Mouse (Mus musculus) CH12.LX (cell line): ENCODE data around the gene Dlx3. TPM values are rescaled to one million over a fixed set of nuclear protein-coding genes. Genes with fewer than 3 reads are reported as not detected.

ENCODE experiments used
- DNase-seq: peaks from one replicate; pipeline ENCODE4 v3.0.0-alpha.2; 2013; ENCODE audit errors: extremely low read depth
- H3K27ac ChIP-seq: 2 replicates; pipeline ENCODE4 v1.5.1; 2012; ENCODE audit warnings: low read depth, mild to moderate bottlenecking, control low read depth, moderate library complexity; ENCODE audit not compliant: insufficient read depth
- H3K27me3 ChIP-seq: replicated peaks from 2 replicates; pipeline ENCODE3; 2012; ENCODE audit warnings: inconsistent platforms
- H3K36me3 ChIP-seq, 2 experiments: replicated peaks in 1 of 2; 2 replicates each; pipeline versions ENCODE3 to v1.6.1; 2012; ENCODE audit warnings: inconsistent platforms in 1 of 2, low read length in 1 of 2, mild to moderate bottlenecking in 1 of 2, mixed read lengths in 1 of 2, moderate library complexity in 1 of 2; ENCODE audit not compliant: control insufficient read depth in 1 of 2, insufficient read depth in 1 of 2
- H3K4me1 ChIP-seq, 2 experiments: 2 replicates each; pipeline ENCODE4 v1.6.1; 2012; ENCODE audit warnings: inconsistent platforms in 1 of 2, moderate library complexity in 1 of 2; ENCODE audit not compliant: insufficient read depth in 2 of 2, control insufficient read depth in 1 of 2
- H3K4me2 ChIP-seq: 2 replicates; pipeline ENCODE4 v1.6.1; 2012; ENCODE audit warnings: low read depth, mild to moderate bottlenecking, control low read depth; ENCODE audit not compliant: poor library complexity, insufficient read depth, severe bottlenecking
- H3K4me3 ChIP-seq, 3 experiments: fragments of 150-350 bp in 1 of 3; sonication (generic) in 1 of 3; replicated peaks in 1 of 3; 2 replicates each; pipeline versions ENCODE3 to v1.5.1; 2011 to 2012; ENCODE audit warnings: low read depth in 2 of 3, low read length in 2 of 3, mild to moderate bottlenecking in 2 of 3, moderate library complexity in 2 of 3, control low read depth in 1 of 3, improper control_type of control experiment in 1 of 3, inconsistent platforms in 1 of 3, mixed read lengths in 1 of 3; ENCODE audit not compliant: poor library complexity in 1 of 3
- H3K79me2 ChIP-seq: replicated peaks from 2 replicates; pipeline ENCODE4 v1.6.1; 2012; ENCODE audit warnings: mild to moderate bottlenecking, moderate library complexity; ENCODE audit not compliant: control insufficient read depth, poor library complexity, insufficient read depth, severe bottlenecking; ENCODE audit errors: extremely low read depth
- H3K9ac ChIP-seq: 2 replicates; pipeline ENCODE4 v1.6.1; 2012; ENCODE audit warnings: low read depth, mild to moderate bottlenecking, control low read depth, moderate library complexity; ENCODE audit not compliant: insufficient read depth
- H3K9me3 ChIP-seq: replicated peaks from 2 replicates; pipeline ENCODE3; 2012; ENCODE audit warnings: low read length, inconsistent platforms, mixed read lengths
- BHLHE40 ChIP-seq: IDR thresholded peaks from 2 replicates; pipeline ENCODE4 v1.6.1; 2011; ENCODE audit warnings: mild to moderate bottlenecking, low read depth, low read length, improper control_type of control experiment
- CHD2 ChIP-seq: IDR thresholded peaks from 2 replicates; pipeline ENCODE4 v1.6.1; 2011; ENCODE audit warnings: low read length, improper control_type of control experiment
- CTCF ChIP-seq, 2 experiments: IDR thresholded peaks in 1 of 2; conservative IDR thresholded peaks in 1 of 2; 2 replicates each; pipeline ENCODE4 v1.5.1; 2011 to 2012; ENCODE audit warnings: low read depth in 2 of 2, low read length in 2 of 2, improper control_type of control experiment in 1 of 2, inconsistent platforms in 1 of 2, mild to moderate bottlenecking in 1 of 2, moderate library complexity in 1 of 2
- ELF1 ChIP-seq: IDR thresholded peaks from 2 replicates; pipeline ENCODE4 v1.6.1; 2014; ENCODE audit warnings: low read depth, mild to moderate bottlenecking, inconsistent platforms, low read length, improper control_type of control experiment
- ETS1 ChIP-seq: conservative IDR thresholded peaks from 2 replicates; pipeline ENCODE4 v1.6.1; 2012; ENCODE audit warnings: low read depth, mild to moderate bottlenecking, inconsistent platforms, low read length, improper control_type of control experiment, moderate library complexity
- GABPA ChIP-seq: IDR thresholded peaks from 2 replicates; pipeline ENCODE4 v1.6.1; 2012; ENCODE audit warnings: low read depth, low read length, improper control_type of control experiment, inconsistent platforms; ENCODE audit not compliant: insufficient replicate concordance
- HCFC1 ChIP-seq: IDR thresholded peaks from 2 replicates; pipeline ENCODE4 v1.6.1; 2012; ENCODE audit warnings: low read depth, mild to moderate bottlenecking, inconsistent platforms, low read length, improper control_type of control experiment
- JUN ChIP-seq: IDR thresholded peaks from 2 replicates; pipeline ENCODE4 v1.6.1; 2011; ENCODE audit warnings: low read depth, mild to moderate bottlenecking, low read length, improper control_type of control experiment, moderate library complexity; ENCODE audit not compliant: insufficient read depth
- KAT2A ChIP-seq: IDR thresholded peaks from 2 replicates; pipeline ENCODE4 v1.6.1; 2012; ENCODE audit warnings: low read length, improper control_type of control experiment, inconsistent platforms; ENCODE audit not compliant: insufficient replicate concordance
- MAX ChIP-seq: IDR thresholded peaks from 2 replicates; pipeline ENCODE4 v1.6.1; 2011; ENCODE audit warnings: low read length, improper control_type of control experiment
- MAZ ChIP-seq: IDR thresholded peaks from 2 replicates; pipeline ENCODE4 v1.6.1; 2012; ENCODE audit warnings: low read depth, mild to moderate bottlenecking, inconsistent platforms, low read length, improper control_type of control experiment, moderate library complexity
- MEF2A ChIP-seq: IDR thresholded peaks from 2 replicates; pipeline ENCODE4 v1.6.1; 2014; ENCODE audit warnings: low read depth, mild to moderate bottlenecking, inconsistent platforms, low read length, improper control_type of control experiment, borderline replicate concordance
- MYC ChIP-seq: IDR thresholded peaks from 2 replicates; pipeline ENCODE4 v1.6.1; 2011; ENCODE audit warnings: low read depth, mild to moderate bottlenecking, improper control_type of control experiment, low read length
- POLR2A ChIP-seq: IDR thresholded peaks from 2 replicates; pipeline ENCODE4 v1.6.1; 2011; ENCODE audit warnings: low read depth, mild to moderate bottlenecking, improper control_type of control experiment, low read length
- RAD21 ChIP-seq: IDR thresholded peaks from 2 replicates; pipeline ENCODE4 v1.6.1; 2011; ENCODE audit warnings: low read depth, mild to moderate bottlenecking, low read length, improper control_type of control experiment, moderate library complexity
- RCOR1 ChIP-seq: conservative IDR thresholded peaks from 2 replicates; pipeline ENCODE4 v1.6.1; 2012; ENCODE audit warnings: low read depth, mild to moderate bottlenecking, inconsistent platforms, low read length, improper control_type of control experiment
- SMC3 ChIP-seq: IDR thresholded peaks from 2 replicates; pipeline ENCODE4 v1.6.1; 2011; ENCODE audit warnings: low read depth, low read length, improper control_type of control experiment
- UBTF ChIP-seq: IDR thresholded peaks from 2 replicates; pipeline ENCODE4 v1.6.1; 2012; ENCODE audit warnings: low read depth, mild to moderate bottlenecking, inconsistent platforms, low read length, improper control_type of control experiment, moderate library complexity
- USF1 ChIP-seq: IDR thresholded peaks from 2 replicates; pipeline ENCODE4 v1.6.1; 2014; ENCODE audit warnings: low read depth, mild to moderate bottlenecking, inconsistent platforms, low read length, improper control_type of control experiment
- USF2 ChIP-seq: conservative IDR thresholded peaks from 2 replicates; pipeline ENCODE4 v1.6.1; 2011; ENCODE audit warnings: low read depth, low read length, improper control_type of control experiment
- ZC3H11A ChIP-seq: IDR thresholded peaks from 2 replicates; pipeline ENCODE4 v1.6.1; 2012; ENCODE audit warnings: low read depth, mild to moderate bottlenecking, inconsistent platforms, low read length, improper control_type of control experiment
- ZKSCAN1 ChIP-seq: IDR thresholded peaks from 2 replicates; pipeline ENCODE4 v1.6.1; 2012; ENCODE audit warnings: low read depth, inconsistent platforms, low read length, improper control_type of control experiment, borderline replicate concordance
- ZNF384 ChIP-seq: IDR thresholded peaks from 2 replicates; pipeline ENCODE4 v1.6.1; 2012; ENCODE audit warnings: low read depth, low read length, improper control_type of control experiment, inconsistent platforms
- dilution Hi-C: fragments of 300-500 bp; cut with MboI; formaldehyde crosslinking; loops from 2 replicates; pipeline ENCODE4 v1.14.3; 2020; ENCODE audit warnings: low sequenced_read_pairs; ENCODE audit not compliant: extremely low pct_unique_long_range_greater_than_20kb, extremely low pct_ligation_motif_present
- in situ Hi-C: fragments of 300-500 bp; cut with MboI; formaldehyde crosslinking; loops from 3 replicates; pipeline ENCODE4 v1.14.3; 2019; ENCODE audit warnings: low sequenced_read_pairs, low pct_ligation_motif_present, low pct_unique_long_range_greater_than_20kb, mixed read lengths
- polyA plus RNA-seq: library from polyadenylated mRNA; unstranded; fragments of >175 nt; gene quantifications from 2 replicates; pipeline ENCODE4 v1.2.1, GENCODE M21; 2012; ENCODE audit warnings: low read depth; ENCODE audit not compliant: insufficient read length
- total RNA-seq, 2 experiments: library from RNA; depleted of rRNA; stranded (reverse); fragments of 300-350 nt in 1 of 2; fragments of >200 nt in 1 of 2; gene quantifications; 2 replicates each; pipeline ENCODE4 v1.2.3; 2012 to 2014

Dlx3 gene
- total and polyA plus RNA-seq, 3 experiments = 0.08 to 0.55 (median 0.17) TPM

- dilution Hi-C loops = loop anchor here (25.0 kb wide), 1 partner anchor 91 kb away; no protein-coding TSS in a partner anchor
- Histone ChIP-seq H3K27me3 (peaks cover 98% of the 10 kb centered on the region), H3K9ac (peak within 1 kb of the TSS; percentile 18)
Observed at GRCm38 (mm10) chr11:95145851-95146403, 26.0 kb downstream of the Dlx3 start, which contains the start of gene Dlx4. Gene Dlx4, minus strand, starts transcription at chr11:95146263.

GRCm38 (mm10) chr11:95148754-95149153 lies 28.8 kb downstream of the Dlx3 start:
- DNase-seq = no peak
- peaks cover 96% of the 10 kb centered on the region for H3K27me3 ChIP-seq
- H3K4me3 ChIP-seq = no peak overlapping the region
- H3K36me3 ChIP-seq = no peaks in the 10 kb centered on the region
- H3K79me2 ChIP-seq = no peaks in the 10 kb centered on the region
- dilution Hi-C loops = loop anchor here (25.0 kb wide), 1 partner anchor 89 kb away; no protein-coding TSS in a partner anchor
- no peak overlapping the region for H3K9ac ChIP-seq
- TF ChIP-seq USF2 = no peak
- no peak for TF ChIP-seq USF1
- TF ChIP-seq UBTF = no peak
- no peak for TF ChIP-seq GABPA
- TF ChIP-seq ELF1 = no peak
- no peak for TF ChIP-seq MAX
- no peak for TF ChIP-seq CTCF (conservative IDR thresholded peaks at IDR 0.05 in 1 of 2, IDR thresholded peaks at IDR 0.05 in 1 of 2; ENCODE audit: low read depth in 2 of 2, low read length in 2 of 2)
- no peak for TF ChIP-seq ZNF384
- no peak for TF ChIP-seq BHLHE40
- TF ChIP-seq RCOR1 = no peak
- TF ChIP-seq, all 38 proteins: peak for 0
- Histone ChIP-seq H3K4me2 (no peak overlapping the region), H3K4me1 (peaks cover 8 to 27% of the 10 kb centered on the region in 2 experiments), H3K27ac (no peak overlapping the region), H3K9me3 (no peaks in the 10 kb centered on the region)
- in situ Hi-C loops = no loop called here

More at GRCm38 (mm10) chr11:95145851-95146403, 26.0 kb downstream of the Dlx3 start, which contains the start of gene Dlx4:
- Histone ChIP-seq H3K4me2 (peak within 1 kb of the TSS; percentile 79), H3K4me1 (peaks cover 0 to 16% of the 10 kb centered on the region in 2 experiments; a peak in 2 of 4 replicates), H3K27ac (no peak within 1 kb of the TSS), H3K9me3 (no peaks in the 10 kb centered on the region), H3K36me3 (no peaks in the 10 kb centered on the region), H3K79me2 (no peaks in the 10 kb centered on the region), H3K4me3 (peak within 1 kb of the TSS; percentile 20 to 54 (median 23))
- DNase-seq = peak; percentile 22
- in situ Hi-C loops = no loop called here
- TF ChIP-seq POLR2A (peak; percentile 56; the same call in 1 of the 2 replicates), USF1 (no peak), SMC3 (no peak), KAT2A (no peak), MAZ (no peak), JUN (no peak), MEF2A (no peak), CHD2 (no peak), ZC3H11A (no peak), ZKSCAN1 (no peak), HCFC1 (peak; percentile 26; the same call in 1 of the 2 replicates), MYC (no peak), ETS1 (no peak), ELF1 (peak; percentile 71), RAD21 (no peak)
